Mouse (Mus musculus): Measurements from ENCODE around the gene Gna13. TPM values are rescaled to one million over a fixed set of nuclear protein-coding genes. Genes with fewer than 3 reads are reported as not detected.
A peak's percentile ranks its signal among the peaks of the same experiment; 100 is the strongest.

The Gna13 gene
- total RNA-seq, 1 experiment from 2014 or later = 64.9 TPM

DNA sequence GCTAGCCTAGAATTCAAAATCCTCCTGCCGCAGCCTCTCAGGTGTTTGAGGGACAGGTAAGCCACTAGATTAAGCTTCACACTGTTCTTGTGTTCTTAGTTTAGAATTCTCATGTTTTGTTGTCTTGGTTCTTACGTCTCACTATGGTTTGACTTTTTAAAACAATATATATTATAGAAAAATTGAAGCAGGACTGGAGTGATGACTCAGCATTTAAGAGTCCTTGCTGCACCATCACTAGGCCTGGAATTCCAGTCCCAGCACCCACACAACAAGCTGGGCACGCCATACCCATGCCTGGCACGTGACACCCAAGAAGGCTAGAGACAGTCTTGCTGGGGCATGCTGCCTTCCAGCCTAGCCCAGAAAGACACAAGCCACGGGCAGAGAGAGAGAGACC, 43.8 kb downstream of the Gna13 start:
- no peak for ATAC-seq (replicated peaks in 1 of 2; ENCODE audit: insufficient read depth in 1 of 2, low FRiP score in 2 of 2, low TSS enrichment in 1 of 2, low read depth in 1 of 2, poor library complexity in 2 of 2, severe bottlenecking in 2 of 2)

DNA sequence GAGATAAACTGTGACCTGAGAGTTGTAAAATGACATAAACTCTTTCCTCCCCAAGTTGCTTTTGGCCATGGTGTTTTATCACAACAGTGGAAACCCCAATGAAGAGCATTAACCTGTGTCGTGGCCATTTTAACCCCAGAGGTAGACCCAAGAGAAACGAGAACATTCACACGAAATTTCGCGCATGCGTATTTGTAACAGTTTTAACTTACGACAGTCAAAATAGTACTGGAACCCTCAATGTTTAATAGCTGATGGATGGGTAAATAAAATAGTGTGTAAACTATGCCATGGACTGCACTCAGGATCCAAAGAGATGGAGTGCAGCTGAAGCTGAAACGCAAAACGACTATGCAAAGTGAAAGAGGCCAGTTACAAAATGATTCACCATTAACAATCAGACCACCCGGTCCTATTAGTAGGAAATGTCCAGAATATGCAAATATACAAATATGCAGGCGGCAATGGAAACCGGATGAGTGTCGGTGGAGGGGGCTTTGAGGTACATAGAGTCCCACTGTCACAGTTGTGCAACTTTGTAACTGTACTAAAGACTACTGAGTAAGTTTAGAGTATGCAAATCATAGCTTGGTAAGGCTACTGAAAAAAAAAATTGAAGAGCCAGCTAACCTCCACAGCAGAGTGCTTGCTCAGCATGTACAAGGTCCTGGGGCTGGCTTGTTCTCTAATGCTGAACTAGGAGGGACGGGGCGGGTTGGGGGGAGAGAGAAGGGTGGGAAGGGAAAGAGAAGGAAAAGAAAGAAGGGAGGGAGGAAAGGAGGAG, 47.8 kb downstream of the Gna13 start:
- no peak for ATAC-seq (replicated peaks in 1 of 2; ENCODE audit: insufficient read depth in 1 of 2, low FRiP score in 2 of 2, low TSS enrichment in 1 of 2, low read depth in 1 of 2, poor library complexity in 2 of 2, severe bottlenecking in 2 of 2)

DNA sequence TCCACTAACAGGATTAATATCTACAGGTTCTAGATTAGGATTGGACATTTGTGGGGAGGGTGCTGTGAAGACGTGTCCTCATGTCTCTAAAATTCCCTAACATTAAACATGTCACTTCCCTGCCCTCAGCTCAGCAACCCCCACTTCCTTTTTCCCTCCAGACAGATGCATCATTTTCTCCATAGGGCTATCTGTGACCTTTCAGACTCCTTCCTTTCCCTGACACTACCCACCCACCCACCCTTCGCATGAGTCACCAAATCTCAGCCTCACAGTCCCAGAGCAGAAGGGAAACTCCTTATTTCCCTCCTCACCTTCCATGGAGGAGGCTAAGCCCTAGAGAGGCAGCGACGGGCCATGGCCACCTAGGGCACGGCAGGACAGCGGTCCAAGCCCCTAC, 51.0 kb downstream of the Gna13 start, which contains the start of gene 9930022D16Rik:
Gene 9930022D16Rik (plus strand): TSS at position 301 of the 400 bp plus-strand sequence.
- ATAC-seq (replicated peaks in 1 of 2; ENCODE audit: insufficient read depth in 1 of 2, low FRiP score in 2 of 2, low TSS enrichment in 1 of 2, low read depth in 1 of 2, poor library complexity in 2 of 2, severe bottlenecking in 2 of 2) = no peak

DNA sequence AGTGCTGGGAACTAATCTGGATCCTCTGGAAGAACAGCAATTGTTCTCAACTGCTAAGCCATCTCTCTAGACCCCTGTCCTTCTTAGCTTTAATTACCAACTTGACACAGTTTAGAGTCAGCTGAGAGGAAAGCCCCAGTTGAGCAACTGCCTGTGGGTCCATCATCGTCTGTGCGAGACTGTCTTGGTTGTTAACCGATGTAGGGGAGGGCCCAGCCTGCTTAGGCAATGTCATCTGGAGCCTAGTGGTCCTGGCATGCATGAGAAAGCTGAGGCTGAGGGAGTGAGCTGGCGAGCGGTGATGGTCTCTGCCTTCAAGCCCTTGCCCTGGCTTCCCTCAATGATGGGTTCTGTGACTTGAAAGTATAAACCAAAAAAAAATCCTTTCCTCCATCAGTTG, 52.2 kb downstream of the Gna13 start:
- no peak for ATAC-seq (replicated peaks in 1 of 2; ENCODE audit: insufficient read depth in 1 of 2, low FRiP score in 2 of 2, low TSS enrichment in 1 of 2, low read depth in 1 of 2, poor library complexity in 2 of 2, severe bottlenecking in 2 of 2)

DNA sequence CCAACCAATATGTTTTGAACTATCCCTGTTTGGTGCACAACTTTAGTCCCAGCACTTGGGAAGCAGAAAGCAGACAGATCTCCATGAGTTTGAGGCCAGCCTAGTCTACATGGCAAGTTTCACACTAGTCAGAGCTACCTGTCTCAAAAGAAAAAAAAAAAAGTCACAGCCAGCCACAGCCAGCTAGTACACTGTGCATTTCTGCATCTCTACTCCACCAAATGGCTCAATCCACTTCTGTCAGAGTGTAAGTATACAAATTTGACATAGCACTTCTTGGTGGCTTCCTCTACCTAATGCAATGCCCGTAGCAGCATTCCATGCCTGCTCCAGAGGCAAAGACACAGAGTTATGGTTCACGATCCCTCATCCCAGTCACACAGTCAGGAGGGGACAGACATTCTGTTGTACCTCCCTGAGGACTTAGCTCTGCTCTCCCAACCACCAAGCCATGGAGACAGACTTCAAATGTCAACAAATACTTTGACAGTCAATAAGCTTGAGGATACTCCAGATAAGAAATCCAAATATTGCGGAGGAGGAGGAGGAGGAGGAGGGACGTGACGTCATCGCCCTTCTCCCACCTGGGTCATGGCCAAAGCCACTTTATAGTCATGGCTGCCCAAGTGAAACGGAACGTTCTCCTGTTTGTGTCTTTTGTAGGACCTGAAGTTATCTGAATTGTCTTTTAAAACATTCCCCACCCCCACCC, 54.2 kb downstream of the Gna13 start:
- ATAC-seq (replicated peaks in 1 of 2; ENCODE audit: insufficient read depth in 1 of 2, low FRiP score in 2 of 2, low TSS enrichment in 1 of 2, low read depth in 1 of 2, poor library complexity in 2 of 2, severe bottlenecking in 2 of 2) = no peak

DNA sequence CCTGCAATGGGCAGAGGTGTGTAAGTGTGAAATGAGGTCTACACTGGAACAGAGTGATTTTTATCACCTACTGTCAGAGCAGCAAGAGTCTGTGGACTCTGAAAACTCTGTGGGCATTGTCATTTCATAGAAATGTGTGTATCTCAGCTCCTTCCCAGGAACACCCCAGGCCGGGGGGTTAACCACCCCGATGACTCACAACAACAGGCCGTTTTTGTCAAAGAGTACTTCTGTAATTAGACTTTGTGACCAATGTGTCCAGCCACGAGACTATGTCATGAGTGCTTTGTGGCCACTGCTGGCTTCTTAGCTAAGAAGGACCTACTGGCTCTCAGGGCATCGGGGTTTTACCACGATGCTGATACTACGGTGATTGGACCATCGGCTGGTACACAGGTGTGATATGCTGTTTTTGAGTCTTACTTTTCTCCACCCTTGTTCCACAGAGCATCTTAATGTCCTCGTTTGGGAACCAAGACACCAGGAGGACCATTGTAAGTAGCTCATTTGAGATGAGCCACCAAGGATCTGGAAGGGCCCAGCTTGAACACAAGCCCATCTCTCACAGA, 54.9 kb downstream of the Gna13 start:
- ATAC-seq (replicated peaks in 1 of 2; ENCODE audit: insufficient read depth in 1 of 2, low FRiP score in 2 of 2, low TSS enrichment in 1 of 2, low read depth in 1 of 2, poor library complexity in 2 of 2, severe bottlenecking in 2 of 2) = no peak

DNA sequence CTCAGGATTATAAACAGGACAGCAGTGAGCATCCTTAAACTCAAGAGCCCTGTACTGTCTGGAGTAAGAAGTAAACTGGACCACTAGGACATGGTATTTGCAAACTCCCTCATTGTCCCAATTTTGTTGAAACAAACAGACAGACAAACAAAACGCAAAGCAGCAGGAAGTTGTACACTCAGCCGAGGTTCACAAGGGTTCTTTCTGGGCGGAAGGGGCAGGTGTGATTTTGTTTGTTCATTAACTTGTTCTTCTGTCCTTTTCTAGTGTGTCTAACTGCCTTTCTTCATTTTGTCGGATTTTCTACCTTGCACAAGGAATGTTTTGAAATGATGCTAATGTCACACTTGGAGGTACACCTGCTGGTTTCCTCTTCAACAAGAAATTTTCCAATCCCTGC, 56.8 kb downstream of the Gna13 start:
- no peak for ATAC-seq (replicated peaks in 1 of 2; ENCODE audit: insufficient read depth in 1 of 2, low FRiP score in 2 of 2, low TSS enrichment in 1 of 2, low read depth in 1 of 2, poor library complexity in 2 of 2, severe bottlenecking in 2 of 2)

DNA sequence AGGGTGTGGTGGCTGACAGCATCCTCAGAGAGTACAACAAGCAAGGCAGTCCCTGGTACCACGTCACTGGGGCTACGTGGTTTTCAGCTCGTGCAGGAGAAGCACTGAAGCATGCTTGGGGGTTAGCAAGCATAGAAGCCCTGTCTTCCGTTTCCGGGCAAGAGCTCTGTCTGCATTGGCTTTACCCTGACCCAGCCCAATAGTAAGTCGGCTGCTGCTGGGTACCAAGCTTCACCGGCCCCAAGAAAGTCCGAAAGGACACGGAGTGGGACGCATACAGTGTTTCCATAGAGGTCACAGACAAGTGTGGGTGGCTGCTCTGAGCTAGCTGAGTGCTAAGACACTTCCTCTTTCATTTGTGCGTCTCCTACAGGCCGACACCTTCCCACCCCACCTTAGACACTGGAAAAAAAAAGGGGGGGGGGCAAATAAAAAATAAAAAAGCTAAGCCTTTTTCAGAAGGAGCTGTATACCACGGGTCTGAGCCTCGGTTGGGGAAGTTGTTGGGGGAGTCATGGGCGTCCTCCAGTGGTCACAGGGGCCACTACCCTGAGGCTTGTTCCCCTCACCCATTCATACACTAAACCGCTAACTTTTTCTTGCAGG, 57.4 kb downstream of the Gna13 start:
- peak; percentile 82 to 85 for ATAC-seq (replicated peaks in 1 of 2; ENCODE audit: insufficient read depth in 1 of 2, low FRiP score in 2 of 2, low TSS enrichment in 1 of 2, low read depth in 1 of 2, poor library complexity in 2 of 2, severe bottlenecking in 2 of 2)

DNA sequence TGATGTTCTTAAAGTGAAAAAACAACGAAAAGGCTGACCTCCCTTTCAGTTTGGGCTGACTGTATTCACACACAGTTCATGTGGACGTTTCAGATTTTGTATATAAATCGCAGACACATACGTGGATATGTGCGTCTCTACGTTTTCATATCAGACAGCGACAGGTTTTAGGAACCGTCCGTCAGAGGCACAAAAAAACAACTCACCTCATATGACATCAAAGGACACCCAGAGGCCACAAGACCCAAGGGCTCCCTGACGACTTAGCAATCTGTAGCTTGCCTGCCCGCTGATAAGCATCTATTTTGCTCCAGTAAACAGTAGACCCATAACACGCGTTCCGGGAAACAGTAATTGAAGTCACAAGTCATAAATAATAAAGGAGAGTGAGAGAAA, 57.9 kb downstream of the Gna13 start:
- ATAC-seq (replicated peaks in 1 of 2; ENCODE audit: insufficient read depth in 1 of 2, low FRiP score in 2 of 2, low TSS enrichment in 1 of 2, low read depth in 1 of 2, poor library complexity in 2 of 2, severe bottlenecking in 2 of 2) = peak in 1 of 2 experiments; percentile 12; a peak in 1 of 4 replicates

DNA sequence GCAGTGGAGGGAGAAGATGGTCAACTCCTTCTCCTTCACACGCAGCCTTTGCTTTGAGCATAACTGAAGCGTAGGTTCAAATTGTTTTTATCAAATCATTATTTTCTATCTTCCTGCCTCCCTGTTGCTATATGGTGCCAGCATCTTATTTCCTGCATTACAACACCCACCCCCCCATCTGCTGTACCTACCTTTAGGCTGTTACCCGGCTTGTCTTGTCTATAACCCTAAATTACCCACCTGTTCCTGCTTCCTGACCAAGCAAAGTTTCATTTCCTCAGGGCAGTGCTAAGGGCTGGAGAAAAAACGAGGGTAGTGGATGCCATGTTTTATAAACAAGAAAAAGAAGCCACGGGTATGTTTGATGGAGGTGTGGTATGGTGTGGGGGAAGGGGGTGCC, 58.6 kb downstream of the Gna13 start:
- no peak for ATAC-seq (replicated peaks in 1 of 2; ENCODE audit: insufficient read depth in 1 of 2, low FRiP score in 2 of 2, low TSS enrichment in 1 of 2, low read depth in 1 of 2, poor library complexity in 2 of 2, severe bottlenecking in 2 of 2)

DNA sequence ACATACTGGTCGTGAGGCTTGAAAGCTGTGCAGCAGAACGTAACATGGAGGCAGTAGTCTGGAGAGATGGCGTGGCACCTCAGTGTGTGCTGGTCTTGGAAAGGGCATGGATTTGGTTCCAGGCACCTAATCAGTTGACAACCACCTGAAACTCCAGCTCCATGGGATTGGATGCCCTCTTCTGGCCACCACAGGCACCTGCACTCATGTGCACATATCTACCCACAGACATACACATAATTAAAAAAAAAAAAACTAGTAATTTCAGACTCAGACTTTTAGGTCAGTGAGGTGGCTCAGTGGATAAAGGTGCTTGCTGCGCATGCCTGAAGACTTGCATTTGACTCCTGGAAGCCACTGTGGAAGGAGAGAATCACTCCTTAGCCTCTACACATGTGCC, 59.6 kb downstream of the Gna13 start:
- no peak for ATAC-seq (replicated peaks in 1 of 2; ENCODE audit: insufficient read depth in 1 of 2, low FRiP score in 2 of 2, low TSS enrichment in 1 of 2, low read depth in 1 of 2, poor library complexity in 2 of 2, severe bottlenecking in 2 of 2)

DNA sequence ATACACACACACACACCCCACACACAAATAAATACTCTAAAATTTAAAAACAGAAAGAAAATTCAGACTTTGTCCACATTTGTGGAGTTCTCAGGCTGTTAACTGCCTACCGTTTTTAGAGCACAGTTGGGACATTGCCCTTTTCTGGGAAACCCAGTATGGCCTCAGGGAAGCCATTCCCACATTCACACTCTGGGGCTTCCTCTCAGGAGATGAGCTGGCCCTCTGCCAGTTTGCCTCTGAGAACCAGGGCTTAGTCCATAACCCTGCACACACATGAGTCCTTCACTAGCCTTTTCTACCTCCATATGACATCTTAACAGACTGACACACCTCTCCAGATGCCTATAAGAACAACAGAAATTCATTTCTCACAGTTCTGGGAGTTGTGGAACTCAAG, 60.7 kb downstream of the Gna13 start:
- ATAC-seq (replicated peaks in 1 of 2; ENCODE audit: insufficient read depth in 1 of 2, low FRiP score in 2 of 2, low TSS enrichment in 1 of 2, low read depth in 1 of 2, poor library complexity in 2 of 2, severe bottlenecking in 2 of 2) = no peak

DNA sequence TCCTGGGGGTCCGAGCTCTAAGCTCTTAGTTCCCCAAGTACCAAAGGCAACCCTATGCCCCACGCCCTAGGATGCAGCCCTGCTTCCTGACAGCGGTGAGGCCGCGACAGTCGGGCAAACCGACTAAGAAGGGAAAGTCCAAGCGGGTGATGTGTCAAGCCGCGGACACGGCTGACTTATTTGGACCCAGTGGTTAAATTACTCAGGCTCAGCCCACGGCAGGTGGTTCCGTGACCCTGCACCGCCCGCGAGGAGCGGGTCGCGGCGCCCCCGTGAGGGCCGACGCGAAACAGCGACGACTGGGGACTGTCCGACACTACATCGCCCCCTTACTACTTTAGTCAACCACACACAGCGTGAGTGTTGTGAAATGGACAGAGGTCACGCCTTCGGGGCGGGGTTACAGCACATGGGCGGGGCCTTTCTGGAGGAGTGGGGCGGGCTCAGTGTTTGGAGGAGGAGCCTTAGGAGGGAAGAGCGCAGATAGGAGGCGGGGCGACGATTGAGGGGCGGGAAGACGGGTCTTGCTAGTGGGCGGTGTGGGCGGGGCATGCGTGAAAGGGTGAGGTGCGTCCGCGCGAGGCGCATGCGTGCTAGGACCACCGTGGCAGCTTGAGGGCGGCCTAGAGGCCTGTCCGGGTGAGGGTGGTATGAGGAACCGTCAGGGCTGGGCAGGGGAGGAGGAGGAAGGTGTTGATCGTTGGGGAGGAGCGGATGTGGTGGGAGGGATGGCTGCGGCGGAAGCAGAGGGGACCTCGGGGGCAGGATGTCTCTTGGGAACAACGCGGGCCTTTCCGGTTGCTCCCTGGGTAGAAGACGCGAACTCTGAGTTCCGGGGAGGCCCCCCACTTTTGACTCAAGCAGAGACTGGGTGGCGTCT, 63.0 kb downstream of the Gna13 start, which contains the start of gene Amz2:
Gene Amz2 (plus strand): TSS at position 555 of the 880 bp plus-strand sequence.
- peak; percentile 87 for ATAC-seq (replicated peaks in 1 of 2; ENCODE audit: insufficient read depth in 1 of 2, low FRiP score in 2 of 2, low TSS enrichment in 1 of 2, low read depth in 1 of 2, poor library complexity in 2 of 2, severe bottlenecking in 2 of 2)

DNA sequence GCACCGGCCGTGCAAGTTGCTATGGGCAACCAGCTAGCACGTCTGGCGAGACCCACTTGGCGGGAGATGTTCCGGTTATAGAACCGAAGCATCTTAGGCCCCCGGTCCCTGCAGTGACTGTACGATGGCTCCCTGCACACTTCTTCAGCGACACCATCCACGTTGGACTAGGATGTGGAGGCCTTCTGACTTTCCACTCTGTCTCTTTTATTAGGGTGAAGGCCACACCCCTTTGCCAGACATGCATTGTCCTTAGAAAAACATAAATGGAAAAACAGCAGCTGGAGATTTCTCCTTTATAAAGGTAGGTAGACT, 63.6 kb downstream of the Gna13 start:
- no peak for ATAC-seq (replicated peaks in 1 of 2; ENCODE audit: insufficient read depth in 1 of 2, low FRiP score in 2 of 2, low TSS enrichment in 1 of 2, low read depth in 1 of 2, poor library complexity in 2 of 2, severe bottlenecking in 2 of 2)

DNA sequence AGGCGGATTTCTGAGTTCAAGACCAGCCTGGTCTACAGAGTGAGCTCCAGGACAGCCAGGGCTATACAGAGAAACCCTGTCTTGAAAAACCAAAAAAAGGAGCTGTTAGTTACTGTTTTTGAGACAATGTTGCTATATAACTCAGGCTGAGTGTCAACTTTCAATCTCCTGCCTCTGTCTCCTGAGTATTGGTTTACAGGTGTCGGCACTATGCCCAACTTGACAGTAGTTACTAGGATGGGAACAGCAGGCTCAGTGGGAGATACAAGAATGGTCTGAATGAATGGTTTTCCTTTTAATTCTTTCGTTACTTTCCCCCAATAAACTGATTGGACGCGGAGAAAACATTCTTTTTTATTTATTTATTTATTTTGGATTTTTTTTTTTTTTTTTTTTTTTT, 64.7 kb downstream of the Gna13 start:
- ATAC-seq (replicated peaks in 1 of 2; ENCODE audit: insufficient read depth in 1 of 2, low FRiP score in 2 of 2, low TSS enrichment in 1 of 2, low read depth in 1 of 2, poor library complexity in 2 of 2, severe bottlenecking in 2 of 2) = no peak

DNA sequence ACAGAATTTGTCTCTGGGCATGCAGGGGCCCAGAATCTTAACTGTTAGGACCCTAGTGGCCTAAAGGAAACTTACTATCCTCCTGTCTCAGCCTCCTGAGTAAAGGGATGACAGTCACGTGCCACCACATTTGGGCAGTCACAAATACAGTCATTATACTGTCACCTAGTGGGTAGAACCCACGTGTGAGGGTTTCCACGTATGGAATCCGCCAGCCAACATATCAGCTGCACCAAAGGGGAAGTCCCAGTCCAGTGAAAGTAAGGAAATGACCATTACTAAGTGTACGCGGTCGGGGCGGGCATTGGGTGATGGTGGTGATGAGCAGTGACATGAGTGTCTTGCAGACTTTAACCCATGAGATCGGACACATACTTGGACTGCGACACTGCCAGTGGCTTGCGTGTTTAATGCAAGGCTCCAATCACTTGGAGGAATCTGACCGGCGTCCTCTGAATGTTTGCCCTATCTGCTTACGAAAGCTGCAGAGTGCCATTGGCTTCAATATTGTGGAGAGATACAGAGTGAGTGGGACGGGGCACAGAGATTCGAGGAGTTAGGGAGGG, 71.7 kb downstream of the Gna13 start:
- no peak for ATAC-seq (replicated peaks in 1 of 2; ENCODE audit: insufficient read depth in 1 of 2, low FRiP score in 2 of 2, low TSS enrichment in 1 of 2, low read depth in 1 of 2, poor library complexity in 2 of 2, severe bottlenecking in 2 of 2)

DNA sequence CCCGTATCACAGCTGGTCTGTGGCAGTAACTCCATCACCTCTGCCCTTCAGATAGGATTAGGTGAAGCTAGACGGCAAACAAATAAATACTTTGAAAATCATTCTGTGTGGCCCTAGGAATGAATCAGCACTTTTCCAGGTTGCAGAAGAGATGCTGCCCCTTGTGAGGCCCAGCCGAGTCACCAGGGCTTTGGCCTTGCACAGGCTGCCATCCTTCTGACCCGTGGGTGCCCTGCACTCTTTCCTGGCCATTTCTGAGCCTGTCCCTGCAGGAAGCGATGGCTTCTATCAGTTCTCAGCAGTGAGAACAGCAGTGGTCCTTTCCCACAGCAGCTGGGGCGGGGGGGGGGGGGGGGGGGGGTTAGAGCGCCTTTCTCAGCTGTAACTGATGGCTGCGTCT, 74.3 kb downstream of the Gna13 start:
- ATAC-seq (replicated peaks in 1 of 2; ENCODE audit: insufficient read depth in 1 of 2, low FRiP score in 2 of 2, low TSS enrichment in 1 of 2, low read depth in 1 of 2, poor library complexity in 2 of 2, severe bottlenecking in 2 of 2) = no peak

Data from hematopoietic stem cell, adult 5-6 weeks (primary cell).